Mouse (Mus musculus): ENCODE measurements at regions not wholly inside any gene's neighbourhood (a gene's known extent, or its start where the extent isn't known, plus 50 kb on each side); places are given as distances from the start of the nearest gene placed in this dataset.

GRCm38 (mm10) chr11:66745479-66745878, 166.3 kb upstream of the Pirt start:
- Histone ChIP-seq H3K4me1 (no peaks in the 10 kb centered on the region), H3K9me3 (replicated peaks) (no peaks in the 10 kb centered on the region), H3K27ac (replicated peaks) (no peak overlapping the region), H3K4me3 (replicated peaks) (no peak overlapping the region), H3K27me3 (replicated peaks) (no peaks in the 10 kb centered on the region), H3K36me3 (no peaks in the 10 kb centered on the region), H3K9ac (replicated peaks) (no peak overlapping the region), H3K4me2 (no peak overlapping the region)
- no peak for ATAC-seq (ENCODE audit: low FRiP score)
- 33% methylated on average over 1 of the region's 1 CpGs for WGBS

DNA sequence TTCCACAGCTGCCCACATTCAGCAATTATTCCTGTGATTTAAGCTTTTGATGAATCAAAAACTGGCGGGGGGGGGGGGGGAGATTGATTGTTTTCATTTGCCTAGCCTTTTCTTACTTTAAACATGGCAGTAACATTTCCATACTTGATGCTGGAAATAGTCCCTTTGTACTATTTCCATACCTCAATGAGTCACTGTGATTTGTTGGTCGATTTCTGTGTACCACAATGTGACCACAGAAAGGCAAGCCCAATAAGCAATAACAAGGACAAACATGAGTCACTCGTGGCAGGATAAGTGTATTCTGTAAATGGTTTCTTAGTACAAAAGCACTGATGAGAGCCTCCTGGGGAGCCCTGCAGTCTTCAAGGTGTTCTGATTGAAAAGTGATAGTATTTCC, 121.8 kb upstream of the Pirt start:
- H3K4me2 ChIP-seq, result no peak overlapping the region
- H3K4me1 ChIP-seq, result no peaks in the 10 kb centered on the region
- WGBS, result 54% methylated on average over 3 of the region's 3 CpGs
- no peak for ATAC-seq (ENCODE audit: low FRiP score)
- no peaks in the 10 kb centered on the region for H3K27me3 ChIP-seq (replicated peaks)
- H3K4me3 ChIP-seq (replicated peaks), result no peak overlapping the region
- no peak overlapping the region for H3K9ac ChIP-seq (replicated peaks)
- no peaks in the 10 kb centered on the region for H3K36me3 ChIP-seq
- H3K27ac ChIP-seq (replicated peaks), result no peak overlapping the region
- no peaks in the 10 kb centered on the region for H3K9me3 ChIP-seq (replicated peaks)

DNA sequence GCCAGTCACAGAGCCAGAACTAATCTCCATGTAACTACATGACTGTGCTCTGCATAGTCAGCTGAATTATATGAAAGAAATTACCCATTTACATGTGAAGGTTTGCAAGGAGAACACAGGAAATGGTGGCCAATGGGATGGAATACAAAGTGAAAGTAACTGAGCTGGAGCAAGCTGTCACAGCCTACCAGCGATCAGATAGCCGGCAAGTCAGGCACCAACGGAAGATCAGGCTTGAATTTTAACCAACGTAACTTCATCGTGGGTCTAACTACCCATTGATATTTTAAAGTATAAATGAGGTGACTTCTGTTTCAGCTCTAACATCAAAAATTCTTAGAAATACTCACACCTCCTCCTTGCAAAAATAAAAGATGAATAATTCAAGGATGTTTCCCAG, 104.9 kb upstream of the Pirt start:
- H3K9me3 ChIP-seq (replicated peaks), result no peaks in the 10 kb centered on the region
- no peak overlapping the region for H3K4me2 ChIP-seq
- no peaks in the 10 kb centered on the region for H3K36me3 ChIP-seq
- H3K4me3 ChIP-seq (replicated peaks), result no peak overlapping the region
- ATAC-seq (ENCODE audit: low FRiP score), result no peak
- no peak overlapping the region for H3K9ac ChIP-seq (replicated peaks)
- WGBS, result 89% methylated on average over 5 of the region's 5 CpGs
- H3K27me3 ChIP-seq (replicated peaks), result no peaks in the 10 kb centered on the region
- H3K4me1 ChIP-seq, result no peaks in the 10 kb centered on the region
- no peak overlapping the region for H3K27ac ChIP-seq (replicated peaks)

DNA sequence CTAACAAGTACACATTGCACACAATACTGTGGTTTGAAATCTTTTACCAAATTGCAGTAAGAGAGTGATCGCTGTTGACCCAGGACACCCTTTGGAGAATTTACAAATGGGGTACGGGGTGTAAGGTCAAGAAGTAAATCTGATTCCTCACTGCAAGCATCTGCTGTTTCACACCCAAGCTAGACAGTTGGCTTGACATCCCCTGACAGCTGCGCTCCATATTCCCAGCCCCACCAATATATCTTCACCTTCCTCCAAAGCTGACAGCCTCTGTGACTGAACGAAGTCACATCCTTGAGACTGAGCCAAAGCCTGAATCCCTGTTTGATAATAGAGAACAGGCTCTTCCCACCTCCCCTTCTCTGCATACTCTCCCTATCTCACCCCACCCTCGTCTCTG, 98.5 kb upstream of the Pirt start:
- Histone ChIP-seq H3K4me2 (no peak overlapping the region), H3K4me3 (replicated peaks) (no peak overlapping the region), H3K9ac (replicated peaks) (no peak overlapping the region), H3K27ac (replicated peaks) (no peak overlapping the region), H3K4me1 (peaks cover 8% of the 10 kb centered on the region), H3K27me3 (replicated peaks) (no peaks in the 10 kb centered on the region), H3K9me3 (replicated peaks) (no peaks in the 10 kb centered on the region), H3K36me3 (no peaks in the 10 kb centered on the region)
- no peak for ATAC-seq (ENCODE audit: low FRiP score)
- 61% methylated on average over 5 of the region's 5 CpGs for WGBS

DNA sequence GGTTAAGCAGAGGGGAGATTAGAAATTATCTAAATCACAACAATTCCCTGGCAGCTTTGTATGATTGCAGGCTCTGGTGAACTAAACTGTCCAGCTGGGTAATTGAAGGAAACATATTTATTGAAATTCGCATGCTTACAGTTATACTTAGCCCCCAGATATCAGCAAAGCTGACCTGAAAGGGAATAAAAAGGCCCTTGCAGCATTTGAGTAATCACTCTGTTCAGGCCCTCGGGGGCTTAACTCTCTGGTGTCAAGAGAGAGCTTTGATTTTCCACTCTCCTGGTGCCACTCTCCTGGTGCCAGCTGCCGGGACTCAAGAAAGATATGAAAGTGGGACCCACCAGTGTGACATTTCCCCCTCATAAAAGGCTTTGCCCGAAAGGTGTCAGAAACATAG, 98.0 kb upstream of the Pirt start:
- 57% methylated on average over 4 of the region's 4 CpGs for WGBS
- Histone ChIP-seq H3K4me3 (replicated peaks) (no peak overlapping the region), H3K27ac (replicated peaks) (no peak overlapping the region)

GRCm38 (mm10) chr11:66835864-66836263, 75.9 kb upstream of the Pirt start:
- Histone ChIP-seq H3K36me3 (no peaks in the 10 kb centered on the region), H3K4me1 (no peaks in the 10 kb centered on the region), H3K4me2 (no peak overlapping the region), H3K27me3 (replicated peaks) (no peaks in the 10 kb centered on the region), H3K4me3 (replicated peaks) (no peak overlapping the region), H3K27ac (replicated peaks) (no peak overlapping the region), H3K9me3 (replicated peaks) (no peaks in the 10 kb centered on the region), H3K9ac (replicated peaks) (no peak overlapping the region)
- no peak for ATAC-seq (ENCODE audit: low FRiP score)
- 85% methylated on average over 5 of the region's 5 CpGs for WGBS

More for the DNA sequence above, 98.0 kb upstream of the Pirt start:
- no peak overlapping the region for H3K9ac ChIP-seq (replicated peaks)
- no peak overlapping the region for H3K4me2 ChIP-seq
- H3K27me3 ChIP-seq (replicated peaks), result no peaks in the 10 kb centered on the region
- H3K9me3 ChIP-seq (replicated peaks), result no peaks in the 10 kb centered on the region
- peaks cover 8% of the 10 kb centered on the region for H3K4me1 ChIP-seq
- ATAC-seq (ENCODE audit: low FRiP score), result no peak
- H3K36me3 ChIP-seq, result no peaks in the 10 kb centered on the region

GRCm38 (mm10) chr11:66836633-66837380, 75.0 kb upstream of the Pirt start:
- H3K4me2 ChIP-seq, result no peak overlapping the region
- WGBS, result 74% methylated on average over 2 of the region's 2 CpGs
- H3K36me3 ChIP-seq, result no peaks in the 10 kb centered on the region
- H3K9me3 ChIP-seq (replicated peaks), result no peaks in the 10 kb centered on the region
- ATAC-seq (ENCODE audit: low FRiP score), result no peak
- no peaks in the 10 kb centered on the region for H3K4me1 ChIP-seq
- no peak overlapping the region for H3K4me3 ChIP-seq (replicated peaks)
- H3K9ac ChIP-seq (replicated peaks), result no peak overlapping the region
- H3K27ac ChIP-seq (replicated peaks), result no peak overlapping the region
- H3K27me3 ChIP-seq (replicated peaks), result no peaks in the 10 kb centered on the region

DNA sequence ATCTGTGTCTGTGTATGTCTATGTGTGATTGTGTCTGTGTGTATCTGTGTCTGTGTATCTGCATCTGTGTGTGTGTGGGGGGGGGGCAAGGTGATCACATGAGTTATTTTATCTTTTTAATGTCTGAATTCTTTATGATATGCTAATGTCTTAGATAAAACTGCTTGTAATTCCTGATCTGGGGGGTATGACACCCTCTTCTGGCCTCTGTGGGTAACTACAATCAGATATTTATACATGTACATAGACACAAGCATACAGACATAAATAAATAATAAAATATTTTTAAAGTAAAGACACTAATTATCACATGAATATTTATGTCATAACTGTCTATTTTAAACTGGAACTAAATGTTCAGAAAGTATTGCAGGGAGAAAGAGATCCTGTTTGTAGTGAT, 66.5 kb upstream of the Pirt start:
- H3K4me2 ChIP-seq, result no peak overlapping the region
- H3K9me3 ChIP-seq (replicated peaks), result no peaks in the 10 kb centered on the region; the same call in 1 of the 2 replicates
- H3K4me1 ChIP-seq, result peaks cover 7% of the 10 kb centered on the region
- H3K4me3 ChIP-seq (replicated peaks), result no peak overlapping the region
- H3K9ac ChIP-seq (replicated peaks), result no peak overlapping the region
- no peaks in the 10 kb centered on the region for H3K27me3 ChIP-seq (replicated peaks)
- H3K36me3 ChIP-seq, result no peaks in the 10 kb centered on the region
- no peak for ATAC-seq (ENCODE audit: low FRiP score)
- H3K27ac ChIP-seq (replicated peaks), result no peak overlapping the region

DNA sequence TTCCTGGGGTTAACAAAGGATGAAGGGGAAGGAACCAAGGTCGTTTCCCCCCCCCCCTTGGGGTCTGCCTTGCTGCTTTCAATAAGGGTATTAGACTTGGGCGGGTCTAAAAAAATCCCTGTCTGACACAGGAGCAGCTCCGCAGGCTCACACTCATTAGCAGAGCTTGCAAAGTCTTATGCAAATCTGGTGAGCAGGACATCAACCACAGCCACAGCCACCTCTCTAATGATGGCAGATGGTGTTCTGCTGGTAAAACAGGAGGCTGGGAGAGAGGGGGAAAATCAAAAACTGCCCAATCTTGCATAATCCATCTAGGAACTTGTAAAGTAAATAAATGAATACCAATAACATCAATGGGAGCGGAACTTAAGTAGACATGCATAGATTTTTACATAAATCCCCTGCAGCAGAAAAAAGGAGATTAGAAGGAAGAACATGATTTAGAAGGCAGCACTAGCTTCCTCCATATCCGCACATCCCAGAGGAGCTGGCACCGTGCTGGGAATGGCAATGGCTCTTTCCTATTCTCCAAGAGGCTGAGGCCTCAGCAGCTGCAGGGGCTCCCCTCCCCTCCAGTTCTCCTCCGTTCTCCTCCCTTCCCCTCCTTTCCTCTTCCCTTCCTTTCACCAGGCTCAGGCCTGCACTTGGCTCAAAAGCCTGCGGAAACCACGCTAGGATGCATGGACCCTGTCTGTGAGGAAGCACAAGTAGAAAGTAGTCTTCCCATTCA, 65.6 kb upstream of the Pirt start:
- H3K27ac ChIP-seq (replicated peaks), result no peak overlapping the region
- WGBS, result 26% methylated on average over 9 of the region's 9 CpGs
- peaks cover 7% of the 10 kb centered on the region for H3K4me1 ChIP-seq
- ATAC-seq (ENCODE audit: low FRiP score), result no peak
- no peaks in the 10 kb centered on the region for H3K36me3 ChIP-seq
- no peak overlapping the region for H3K4me3 ChIP-seq (replicated peaks)
- no peaks in the 10 kb centered on the region for H3K27me3 ChIP-seq (replicated peaks)
- H3K9ac ChIP-seq (replicated peaks), result no peak overlapping the region
- no peak overlapping the region for H3K4me2 ChIP-seq
- no peaks in the 10 kb centered on the region; the same call in 1 of the 2 replicates for H3K9me3 ChIP-seq (replicated peaks)
